Mouse (Mus musculus) Patski (cell line): ENCODE measurements around the gene Gss. TPM values are rescaled to one million over a fixed set of nuclear protein-coding genes. Genes with fewer than 3 reads are reported as not detected.

ENCODE experiments used
- ATAC-seq: fragments of 100-300 bp; one replicate; pipeline ENCODE4 v1.8.0; 2021
- CTCF ChIA-PET: fragments of 350-600 bp; sonication (Branson Sonifier 250); formaldehyde crosslinking; loops from one replicate; lab custom pipeline; 2022; ENCODE audit warnings: inconsistent platforms; lab: Charles Lee
- POLR2A ChIA-PET: fragments of 350-600 bp; sonication (Branson Sonifier 250); formaldehyde crosslinking; loops from one replicate; lab custom pipeline; 2022; ENCODE audit warnings: antibody characterized with exemption, inconsistent platforms; lab: Charles Lee
- DNase-seq: peaks from one replicate; pipeline ENCODE4 v3.0.0-alpha.2; 2011; ENCODE audit warnings: low read depth, low spot score
- H3K27me3 ChIP-seq: fragments of 371-371 bp; one replicate; pipeline ENCODE4 v1.5.1; 2021
- CTCF ChIP-seq: fragments of 100-300 bp; IDR thresholded peaks from one replicate; pipeline ENCODE4 v1.5.1; 2021
- in situ Hi-C: fragments of 300-500 bp; cut with MboI; formaldehyde crosslinking; loops from 3 replicates; pipeline ENCODE4 v1.11.1; 2018; ENCODE audit warnings: low pct_unique_long_range_greater_than_20kb, mixed read lengths
- polyA plus RNA-seq: library from polyadenylated mRNA; unstranded; gene quantifications from one replicate; pipeline ENCODE4 v1.2.3, GENCODE M21; 2021

The Gss gene
- 43.2 TPM for polyA plus RNA-seq

GRCm38 (mm10) chr2:155592137-155592853 lies at the start of gene Gss:
Gene Gss, minus strand, starts transcription at chr2:155592810.
- TF ChIP-seq CTCF, result no peak
- ATAC-seq (peak; percentile 70), DNase-seq (peak; percentile 68)
- in situ Hi-C loops, result no loop called here
- CTCF ChIA-PET, result interaction anchor here (1.3 to 1.6 kb wide), 5 partner anchors 9 to 76 kb away, joined by 3 to 6 read pairs (median 4); no protein-coding TSS in a partner anchor
- H3K27me3 ChIP-seq, result no peaks in the 10 kb centered on the region
- POLR2A ChIA-PET, result interaction anchor here (1.6 kb wide), 1 partner anchor 79 kb away, joined by 3 read pairs; no protein-coding TSS in a partner anchor

- in situ Hi-C loops, result no loop called here
- ChIA-PET POLR2A (interaction anchor here (0.6 kb wide), 2 partner anchors 90 to 1047 kb away, joined by 3 read pairs; no protein-coding TSS in a partner anchor), CTCF (interaction anchor here (1.1 to 2.0 kb wide), 2 partner anchors 9 to 10 kb away, joined by 3 to 5 read pairs; no protein-coding TSS in a partner anchor)
- ATAC-seq (no peak), DNase-seq (no peak)
- no peak for TF ChIP-seq CTCF
- H3K27me3 ChIP-seq, result no peaks in the 10 kb centered on the region
Measured at GRCm38 (mm10) chr2:155641540-155642472, 49.2 kb upstream of the Gss start.

- no peak for TF ChIP-seq CTCF
- ChIA-PET CTCF (interaction anchor here (0.9 to 2.0 kb wide), 2 partner anchors 9 to 32 kb away, joined by 3 to 5 read pairs; no protein-coding TSS in a partner anchor), POLR2A (interaction anchor here (0.6 kb wide), 1 partner anchor 1046 kb away, joined by 3 read pairs; no protein-coding TSS in a partner anchor)
- H3K27me3 ChIP-seq, result no peaks in the 10 kb centered on the region
- no peak for ATAC-seq
- DNase-seq, result no peak
- in situ Hi-C loops, result no loop called here
Measured at GRCm38 (mm10) chr2:155640656-155641055, 48.0 kb upstream of the Gss start.

GRCm38 (mm10) chr2:155637411-155637810 lies 44.8 kb upstream of the Gss start:
- ATAC-seq (no peak), DNase-seq (no peak)
- no peaks in the 10 kb centered on the region for H3K27me3 ChIP-seq
- in situ Hi-C loops, result no loop called here
- no peak for TF ChIP-seq CTCF
- CTCF ChIA-PET, result no interaction called here
- POLR2A ChIA-PET, result no interaction called here

GRCm38 (mm10) chr2:155636881-155637280 lies 44.3 kb upstream of the Gss start:
- in situ Hi-C loops, result no loop called here
- TF ChIP-seq CTCF, result no peak
- ChIA-PET CTCF (interaction anchor here (0.6 kb wide), 1 partner anchor 9 kb away, joined by 3 read pairs; no protein-coding TSS in a partner anchor), POLR2A (no interaction called here)
- DNase-seq (no peak), ATAC-seq (no peak)
- no peaks in the 10 kb centered on the region for H3K27me3 ChIP-seq

- DNase-seq (no peak), ATAC-seq (no peak)
- no peak for TF ChIP-seq CTCF
- POLR2A ChIA-PET, result no interaction called here
- no peaks in the 10 kb centered on the region for H3K27me3 ChIP-seq
- CTCF ChIA-PET, result no interaction called here
- in situ Hi-C loops, result no loop called here
Measured at GRCm38 (mm10) chr2:155635961-155636360, 43.4 kb upstream of the Gss start.

- ChIA-PET POLR2A (no interaction called here), CTCF (interaction anchor here (0.9 to 2.0 kb wide), 3 partner anchors 8 to 121 kb away, joined by 3 to 5 read pairs (median 5); no protein-coding TSS in a partner anchor)
- ATAC-seq (no peak), DNase-seq (no peak)
- no peak for TF ChIP-seq CTCF
- in situ Hi-C loops, result no loop called here
- no peaks in the 10 kb centered on the region for H3K27me3 ChIP-seq
Measured at GRCm38 (mm10) chr2:155634562-155634961, 42.0 kb upstream of the Gss start.

- no peaks in the 10 kb centered on the region for H3K27me3 ChIP-seq
- ChIA-PET CTCF (interaction anchor here (0.9 to 2.0 kb wide), 2 partner anchors 30 to 122 kb away, joined by 3 to 5 read pairs; no protein-coding TSS in a partner anchor), POLR2A (no interaction called here)
- in situ Hi-C loops, result no loop called here
- no peak for DNase-seq
- ATAC-seq, result no peak
- TF ChIP-seq CTCF, result no peak
Measured at GRCm38 (mm10) chr2:155633731-155634130, 41.1 kb upstream of the Gss start.

- TF ChIP-seq CTCF, result no peak
- in situ Hi-C loops, result no loop called here
- H3K27me3 ChIP-seq, result no peaks in the 10 kb centered on the region
- CTCF ChIA-PET, result no interaction called here
- DNase-seq, result no peak
- POLR2A ChIA-PET, result no interaction called here
- no peak for ATAC-seq
Measured at GRCm38 (mm10) chr2:155633121-155633520, 40.5 kb upstream of the Gss start.
